In the genomic region with DNA sequence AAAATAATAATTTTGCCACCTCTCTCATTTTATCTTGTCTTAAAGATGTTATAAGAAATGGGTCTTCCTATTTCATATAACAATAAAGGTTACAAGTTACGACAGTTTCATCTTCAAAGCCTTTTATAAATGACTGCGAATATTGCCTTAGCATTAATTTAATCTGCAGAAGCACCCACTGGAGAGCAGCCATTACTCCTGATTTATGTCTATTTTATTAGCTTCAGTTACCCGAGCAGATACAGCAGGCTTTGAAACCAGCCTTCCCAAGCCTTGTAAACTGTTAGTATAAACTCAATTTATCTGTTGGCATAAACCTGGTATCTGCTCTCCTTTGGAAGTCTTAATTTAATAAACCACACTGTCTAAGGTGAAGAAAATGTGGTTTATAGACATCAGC, we compare ENCODE assay signal across 24 mouse cellular contexts.
DNase-seq lines count a peak whose midpoint lies in the region; ATAC-seq and TF ChIP-seq lines count a peak whose summit lies in the region.
"Had no signal": no experiment of that assay in that cellular context is flagged by ENCODE, and none has a peak within 500 bp of the region (broad histone marks: within the 10 kb centered on the region; RNA-seq: fewer than 3 reads in every experiment).

No protein-coding gene starts in this region.

- 73% methylated on average over 3 of the region's 3 CpGs for WGBS in hindbrain, postnatal 0 days
- 88% methylated on average over 3 of the region's 3 CpGs for WGBS in hindbrain, embryonic 10.5 days
- WGBS in midbrain, postnatal 0 days, result 75% methylated on average over 3 of the region's 3 CpGs
- WGBS in midbrain, embryonic 14.5 days, result 81% methylated on average over 3 of the region's 3 CpGs
- whole genome bisulfite sequencing in neural tube, embryonic 13.5 days, result 31% methylated on average over 3 of the region's 3 CpGs
- 88% methylated on average over 3 of the region's 3 CpGs for WGBS in forebrain, embryonic 16.5 days

- peak; percentile 2 for DNase-seq in hindbrain, postnatal 0 days (ENCODE audit: low spot score)
- no peak for DNase-seq in hindbrain, embryonic 10.5 days (ENCODE audit: low spot score)
- DNase-seq in midbrain, postnatal 0 days (ENCODE audit: low spot score), result peak; percentile 1
- DNase-seq in midbrain, embryonic 14.5 days, result no peak
- DNase-seq in neural tube, embryonic 10.5 days (ENCODE audit: extremely low spot score, low spot score), result no peak
- DNase-seq: adrenal gland, adult 8-10 months; adrenal gland, postnatal 14 days; adrenal gland, postnatal 36 days; B cell, adult 2 months; cerebellum, adult 11-12 months; cerebellum, adult 2 months; cerebellum, adult 9-10 months; cerebellum, postnatal 10 days; cerebellum, postnatal 25 days had no signal

- no peaks in the 10 kb centered on the region for H3K36me3 ChIP-seq in hindbrain, postnatal 0 days (ENCODE audit: insufficient read depth, low read length)
- no peaks in the 10 kb centered on the region for H3K36me3 ChIP-seq in hindbrain, embryonic 10.5 days
- no peaks in the 10 kb centered on the region for H3K36me3 ChIP-seq in midbrain, postnatal 0 days (ENCODE audit: insufficient read depth, low read length)
- no peaks in the 10 kb centered on the region for H3K36me3 ChIP-seq in midbrain, embryonic 14.5 days (ENCODE audit: control insufficient read depth, insufficient read depth, low read length)
- no peaks in the 10 kb centered on the region for H3K36me3 ChIP-seq in neural tube, embryonic 13.5 days
- no peaks in the 10 kb centered on the region for H3K36me3 ChIP-seq in forebrain, embryonic 16.5 days (ENCODE audit: control insufficient read depth, insufficient read depth)
- H3K36me3 ChIP-seq: embryonic facial prominence, embryonic 10.5 days; embryonic facial prominence, embryonic 12.5 days; G1E had no signal

- H3K4me1 ChIP-seq in hindbrain, postnatal 0 days (ENCODE audit: insufficient read depth, low read length), result no peaks in the 10 kb centered on the region
- H3K4me1 ChIP-seq in hindbrain, embryonic 10.5 days (replicated peaks), result no peaks in the 10 kb centered on the region
- H3K4me1 ChIP-seq in midbrain, postnatal 0 days (ENCODE audit: insufficient read depth, low read length), result no peaks in the 10 kb centered on the region
- no peaks in the 10 kb centered on the region for H3K4me1 ChIP-seq in midbrain, embryonic 14.5 days (ENCODE audit: control insufficient read depth, insufficient read depth, low read length)
- H3K4me1 ChIP-seq in neural tube, embryonic 13.5 days (replicated peaks), result 0 out of 2 replicates have a peak, but pooled peaks cover 6% of the 10 kb centered on the region
- H3K4me1 ChIP-seq in forebrain, embryonic 16.5 days (replicated peaks; ENCODE audit: control insufficient read depth, insufficient read depth, low read length), result no peaks in the 10 kb centered on the region
- H3K4me1 ChIP-seq: embryonic facial prominence, embryonic 10.5 days; embryonic facial prominence, embryonic 12.5 days; forebrain, embryonic 13.5 days had no signal

- no peak overlapping the region for H3K4me2 ChIP-seq in hindbrain, postnatal 0 days (ENCODE audit: low read depth, low read length)
- H3K4me2 ChIP-seq in midbrain, postnatal 0 days (ENCODE audit: low read depth, low read length, poor library complexity, severe bottlenecking), result no peak overlapping the region
- H3K4me2 ChIP-seq in midbrain, embryonic 14.5 days (ENCODE audit: low read length), result no peak overlapping the region
- no peak overlapping the region for H3K4me2 ChIP-seq in neural tube, embryonic 13.5 days
- no peak overlapping the region for H3K4me2 ChIP-seq in forebrain, embryonic 16.5 days (ENCODE audit: low read length)
- H3K4me2 ChIP-seq: embryonic facial prominence, embryonic 12.5 days; forebrain, embryonic 13.5 days had no signal

- no peak for TF ChIP-seq CTCF in hindbrain, postnatal 0 days (IDR thresholded peaks at IDR 0.05; ENCODE audit: low read depth)
- TF ChIP-seq CTCF in midbrain, postnatal 0 days (IDR thresholded peaks at IDR 0.05), result no peak

- ATAC-seq in hindbrain, postnatal 0 days, result no peak
- ATAC-seq in midbrain, postnatal 0 days (ENCODE audit: low FRiP score), result no peak
- ATAC-seq in midbrain, embryonic 14.5 days (ENCODE audit: low FRiP score, low TSS enrichment), result no peak
- ATAC-seq in neural tube, embryonic 13.5 days (ENCODE audit: low read depth), result peak; percentile 43; the same call in 1 of the 2 replicates
- no peak for ATAC-seq in forebrain, embryonic 16.5 days
- ATAC-seq: activated CD4-positive, CD25-positive, alpha-beta regulatory T cell, adult 4 months; CD4-positive, CD25-positive, alpha-beta regulatory T cell, adult 4 months; forebrain, embryonic 13.5 days; Patski had no signal

- no peaks in the 10 kb centered on the region for H3K27me3 ChIP-seq in hindbrain, postnatal 0 days (ENCODE audit: insufficient read depth, low read length)
- no peaks in the 10 kb centered on the region for H3K27me3 ChIP-seq in hindbrain, embryonic 10.5 days (ENCODE audit: insufficient read depth, poor library complexity, severe bottlenecking)
- no peaks in the 10 kb centered on the region for H3K27me3 ChIP-seq in midbrain, postnatal 0 days (ENCODE audit: insufficient read depth, low read length)
- no peaks in the 10 kb centered on the region for H3K27me3 ChIP-seq in midbrain, embryonic 14.5 days (ENCODE audit: control insufficient read depth, insufficient read depth, low read length)
- H3K27me3 ChIP-seq in neural tube, embryonic 13.5 days, result peaks cover 5% of the 10 kb centered on the region; the same call in 1 of the 2 replicates
- no peaks in the 10 kb centered on the region for H3K27me3 ChIP-seq in forebrain, embryonic 16.5 days (replicated peaks; ENCODE audit: control insufficient read depth, insufficient read depth, low read length)
- H3K27me3 ChIP-seq: CH12.LX; embryonic facial prominence, embryonic 12.5 days; forebrain, embryonic 13.5 days; Patski had no signal

- H3K4me3 ChIP-seq in hindbrain, postnatal 0 days (ENCODE audit: low read length), result no peak overlapping the region
- H3K4me3 ChIP-seq in hindbrain, embryonic 10.5 days, result no peak overlapping the region
- no peak overlapping the region for H3K4me3 ChIP-seq in midbrain, postnatal 0 days (ENCODE audit: low read depth, low read length)
- no peak overlapping the region for H3K4me3 ChIP-seq in midbrain, embryonic 14.5 days (replicated peaks; ENCODE audit: low read depth, low read length)
- no peak overlapping the region for H3K4me3 ChIP-seq in neural tube, embryonic 13.5 days
- H3K4me3 ChIP-seq in forebrain, embryonic 16.5 days (replicated peaks; ENCODE audit: low read length), result no peak overlapping the region
- H3K4me3 ChIP-seq: embryonic facial prominence, embryonic 10.5 days; embryonic facial prominence, embryonic 12.5 days; forebrain, embryonic 13.5 days had no signal

- H3K9me3 ChIP-seq in hindbrain, postnatal 0 days (ENCODE audit: low read length), result no peaks in the 10 kb centered on the region
- no peaks in the 10 kb centered on the region for H3K9me3 ChIP-seq in hindbrain, embryonic 10.5 days
- H3K9me3 ChIP-seq in midbrain, postnatal 0 days (ENCODE audit: low read length), result no peaks in the 10 kb centered on the region
- no peaks in the 10 kb centered on the region for H3K9me3 ChIP-seq in midbrain, embryonic 14.5 days (ENCODE audit: control insufficient read depth, low read length)
- H3K9me3 ChIP-seq in neural tube, embryonic 13.5 days, result no peaks in the 10 kb centered on the region
- H3K9me3 ChIP-seq in forebrain, embryonic 16.5 days (ENCODE audit: control insufficient read depth, low read length), result no peaks in the 10 kb centered on the region
- H3K9me3 ChIP-seq: embryonic facial prominence, embryonic 10.5 days; embryonic facial prominence, embryonic 12.5 days; forebrain, embryonic 13.5 days; G1E had no signal

- H3K27ac ChIP-seq in hindbrain, postnatal 0 days, result no peak overlapping the region
- H3K27ac ChIP-seq in hindbrain, embryonic 10.5 days, result no peak overlapping the region
- H3K27ac ChIP-seq in midbrain, postnatal 0 days (ENCODE audit: low read depth, low read length), result no peak overlapping the region
- H3K27ac ChIP-seq in midbrain, embryonic 14.5 days (replicated peaks; ENCODE audit: low read depth, low read length), result no peak overlapping the region
- H3K27ac ChIP-seq in neural tube, embryonic 13.5 days (replicated peaks), result no peak overlapping the region
- H3K27ac ChIP-seq in forebrain, embryonic 16.5 days (ENCODE audit: low read length), result no peak overlapping the region
- H3K27ac ChIP-seq: embryonic facial prominence, embryonic 10.5 days; embryonic facial prominence, embryonic 12.5 days; forebrain, embryonic 13.5 days had no signal

- H3K9ac ChIP-seq in hindbrain, postnatal 0 days (replicated peaks; ENCODE audit: low read length), result no peak overlapping the region
- H3K9ac ChIP-seq in midbrain, postnatal 0 days (replicated peaks; ENCODE audit: low read length, poor library complexity, severe bottlenecking), result no peak overlapping the region
- H3K9ac ChIP-seq in midbrain, embryonic 14.5 days (replicated peaks; ENCODE audit: low read length), result no peak overlapping the region
- no peak overlapping the region for H3K9ac ChIP-seq in neural tube, embryonic 13.5 days
- no peak overlapping the region for H3K9ac ChIP-seq in forebrain, embryonic 16.5 days (replicated peaks; ENCODE audit: low read depth, low read length)
- H3K9ac ChIP-seq: embryonic facial prominence, embryonic 12.5 days; forebrain, embryonic 13.5 days had no signal

Comparison
In these comparisons a context has a peak if more than half of its experiments do, and no peak if none do; other contexts are left out.
1. DNase-seq: peak in hindbrain, postnatal 0 days (single experiment) and midbrain, postnatal 0 days (single experiment); none in hindbrain, embryonic 10.5 days (single experiment), midbrain, embryonic 14.5 days (single experiment) and neural tube, embryonic 10.5 days (single experiment).